Mouse (Mus musculus) activated CD4-positive, CD25-positive, alpha-beta regulatory T cell, adult 4 months (primary cell): Measurements from ENCODE around the gene Inpp4a. TPM values are rescaled to one million over a fixed set of nuclear protein-coding genes. Genes with fewer than 3 reads are reported as not detected.

ENCODE experiments used
- ATAC-seq: one replicate; pipeline ENCODE4 v1.8.0; 2017
- polyA plus RNA-seq, 2 experiments: library from polyadenylated mRNA; unstranded; fragments of 100-300 nt; shearing (Covaris generic); gene quantifications; one replicate each; pipeline ENCODE4 v1.2.1; 2017

Gene Inpp4a
- polyA plus RNA-seq, 2 experiments from 2014 or later: 58.0 to 60.7 TPM

DNA sequence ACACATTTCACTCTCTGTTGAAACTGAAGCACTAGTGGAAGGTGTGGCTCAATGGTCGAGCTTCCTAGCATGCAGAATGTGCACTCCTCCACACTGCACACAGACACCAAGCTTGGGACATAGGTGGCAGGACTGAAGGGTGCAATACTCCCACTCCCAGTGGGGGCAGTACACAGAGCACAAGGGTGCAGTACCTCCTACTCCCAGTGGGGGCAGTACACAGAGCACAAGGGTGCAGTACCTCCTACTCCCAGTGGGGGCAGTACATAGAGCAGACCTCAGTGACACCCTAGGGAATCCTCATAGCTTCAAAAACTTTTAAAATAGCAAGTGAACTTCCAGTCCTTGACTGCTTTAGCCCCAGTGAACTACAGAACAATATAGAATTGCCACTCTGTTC, 119.8 kb downstream of the Inpp4a start:
- peak; percentile 97 for ATAC-seq

DNA sequence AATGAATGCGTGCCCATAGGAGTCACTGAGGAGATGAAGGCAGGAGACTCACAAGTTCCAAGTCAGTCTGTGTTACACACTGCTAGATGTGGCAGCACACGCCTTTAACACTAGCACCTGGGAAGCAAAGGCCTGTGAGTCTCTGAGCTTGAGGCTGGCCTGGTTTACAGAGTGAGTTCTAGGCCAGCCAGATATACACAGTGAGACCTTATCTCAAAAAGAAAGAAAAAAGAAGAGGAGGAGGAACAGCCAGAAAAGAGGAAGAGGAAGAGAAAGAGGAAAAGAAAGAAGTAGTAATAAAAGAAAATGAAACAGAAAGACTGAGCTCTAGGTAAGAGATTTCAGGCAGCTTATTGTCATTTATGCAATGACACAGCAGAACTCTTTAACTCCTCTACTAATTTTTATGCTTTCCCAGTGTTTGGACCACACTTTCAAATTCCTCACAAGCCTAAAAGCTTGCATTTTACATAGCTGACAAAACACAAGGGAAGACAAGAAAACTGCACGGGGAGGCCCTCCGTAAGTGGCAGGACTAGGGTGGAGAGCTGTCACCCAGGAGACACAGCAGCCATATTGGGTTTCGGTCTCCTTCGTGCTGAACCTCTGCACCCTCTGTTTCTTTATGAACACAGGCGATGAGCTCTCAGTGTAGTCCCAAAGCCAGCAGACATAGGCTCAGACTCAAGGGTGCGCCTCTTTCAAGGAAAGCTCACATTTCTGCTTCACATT, 127.6 kb downstream of the Inpp4a start:
- no peak for ATAC-seq

DNA sequence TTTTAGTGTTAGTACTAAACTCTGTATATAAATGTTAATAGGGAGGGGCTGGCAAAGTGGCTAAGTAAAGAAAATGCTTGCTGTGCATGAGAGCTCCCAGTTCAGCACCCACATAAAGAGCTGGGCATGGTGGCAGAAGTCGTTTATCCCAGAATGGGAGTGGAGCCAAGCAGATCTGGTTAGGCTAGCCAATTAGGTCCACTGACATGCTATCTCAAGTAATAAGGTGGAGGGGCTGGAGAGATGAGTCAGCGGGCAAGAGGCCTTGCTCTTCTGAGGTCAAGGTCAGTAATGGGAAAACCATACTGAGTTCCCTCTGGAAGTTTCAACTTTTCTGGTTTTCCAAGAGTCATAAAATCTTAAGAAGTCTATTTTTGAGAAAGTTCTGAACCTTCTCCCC, 129.2 kb downstream of the Inpp4a start:
- no peak for ATAC-seq

DNA sequence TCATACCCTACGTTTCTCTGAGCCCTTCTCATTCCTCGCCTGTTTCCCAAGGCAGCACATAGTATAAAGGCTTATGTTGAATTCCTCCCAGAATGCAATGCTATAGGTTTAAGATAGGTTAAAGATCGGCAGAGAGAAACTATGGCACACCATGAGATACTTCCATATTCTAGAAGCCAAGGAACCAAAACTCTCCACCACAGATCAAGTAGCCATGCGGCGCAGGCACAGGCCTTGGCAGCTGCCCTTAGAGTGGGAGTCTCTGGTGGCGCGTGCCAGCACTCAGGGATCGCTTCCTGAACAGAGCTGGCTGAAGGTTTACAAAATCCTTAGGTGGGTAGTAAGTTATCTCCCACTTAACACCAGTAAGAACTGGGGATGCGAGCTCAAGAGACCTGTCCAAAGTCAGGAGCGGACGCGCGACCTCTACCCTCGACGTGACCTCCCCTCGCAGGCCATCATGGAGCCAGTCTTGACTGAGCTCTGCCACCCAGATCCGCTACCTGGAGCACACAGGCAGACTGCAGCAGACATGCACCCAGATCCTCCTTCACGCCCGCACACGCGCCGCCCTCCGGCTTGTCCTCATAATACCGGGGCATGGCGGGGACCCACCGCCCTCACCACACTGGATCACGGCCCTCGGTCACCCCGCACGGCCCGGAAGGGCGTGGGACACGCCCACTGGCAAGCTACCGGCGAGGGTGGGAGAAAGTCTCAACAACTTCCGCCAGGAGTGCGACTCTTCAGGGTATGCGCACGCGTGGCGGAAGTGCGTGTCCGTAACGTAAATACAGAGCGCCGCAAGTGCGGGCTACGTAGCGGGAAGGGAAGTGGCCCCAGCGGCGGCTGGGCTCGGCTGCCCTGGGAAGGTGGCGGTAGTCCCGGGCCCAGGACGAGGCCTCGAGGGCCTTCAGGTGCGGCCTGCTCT, 130.0 kb downstream of the Inpp4a start, which contains the start of the genes Coa5 and Unc50:
TSS of gene Coa5 (minus strand) at position 738 of the 931 bp plus-strand sequence.
TSS of gene Unc50 (plus strand) at position 774 of the 931 bp plus-strand sequence.
- peak; percentile 91 for ATAC-seq

DNA sequence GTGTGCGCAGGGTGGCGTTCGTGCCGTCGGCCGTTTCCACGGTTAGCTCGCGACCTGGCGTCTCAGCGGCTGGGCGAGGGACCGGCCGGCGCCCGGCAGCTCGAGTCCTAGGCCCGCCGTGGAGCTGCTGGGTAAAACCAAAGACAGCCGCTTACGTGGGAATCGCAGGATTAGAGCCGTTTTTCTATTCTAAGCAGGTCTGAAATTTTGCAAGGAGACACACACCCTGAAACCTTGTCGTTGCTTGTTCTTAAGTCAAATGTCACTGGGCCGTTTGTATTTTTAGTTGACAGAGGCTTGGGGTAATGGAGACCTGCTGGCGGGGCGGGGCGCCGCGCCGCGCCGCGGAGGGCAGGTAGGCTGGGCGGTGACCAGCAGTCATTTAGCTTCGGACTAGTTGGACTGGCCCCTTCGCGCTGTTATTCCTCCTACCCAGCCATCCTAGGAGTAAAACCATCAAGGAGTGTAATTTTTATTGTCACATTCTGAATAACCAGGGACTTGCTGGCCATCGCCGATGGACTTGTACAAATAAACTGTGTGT, 130.7 kb downstream of the Inpp4a start:
- ATAC-seq: peak; percentile 10

DNA sequence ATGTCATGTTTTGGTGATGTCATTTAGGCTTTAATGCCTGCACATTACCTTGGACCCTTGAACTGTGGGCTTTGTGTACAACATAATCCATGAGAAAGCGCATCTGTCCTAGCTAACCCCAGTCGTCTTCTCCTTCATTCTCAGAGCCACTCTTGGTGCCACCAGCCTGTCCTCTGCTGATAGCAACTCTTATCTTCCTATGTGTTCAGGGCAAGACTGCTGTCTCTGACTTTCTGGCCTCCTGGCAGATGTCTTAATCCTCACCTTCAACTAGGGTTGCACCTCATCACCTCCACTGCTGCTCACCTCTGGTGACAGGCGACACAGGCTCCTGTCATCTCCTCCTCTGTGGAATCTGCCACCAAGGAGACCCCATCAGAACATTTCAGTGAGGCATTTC, 136.8 kb downstream of the Inpp4a start:
- ATAC-seq: no peak

DNA sequence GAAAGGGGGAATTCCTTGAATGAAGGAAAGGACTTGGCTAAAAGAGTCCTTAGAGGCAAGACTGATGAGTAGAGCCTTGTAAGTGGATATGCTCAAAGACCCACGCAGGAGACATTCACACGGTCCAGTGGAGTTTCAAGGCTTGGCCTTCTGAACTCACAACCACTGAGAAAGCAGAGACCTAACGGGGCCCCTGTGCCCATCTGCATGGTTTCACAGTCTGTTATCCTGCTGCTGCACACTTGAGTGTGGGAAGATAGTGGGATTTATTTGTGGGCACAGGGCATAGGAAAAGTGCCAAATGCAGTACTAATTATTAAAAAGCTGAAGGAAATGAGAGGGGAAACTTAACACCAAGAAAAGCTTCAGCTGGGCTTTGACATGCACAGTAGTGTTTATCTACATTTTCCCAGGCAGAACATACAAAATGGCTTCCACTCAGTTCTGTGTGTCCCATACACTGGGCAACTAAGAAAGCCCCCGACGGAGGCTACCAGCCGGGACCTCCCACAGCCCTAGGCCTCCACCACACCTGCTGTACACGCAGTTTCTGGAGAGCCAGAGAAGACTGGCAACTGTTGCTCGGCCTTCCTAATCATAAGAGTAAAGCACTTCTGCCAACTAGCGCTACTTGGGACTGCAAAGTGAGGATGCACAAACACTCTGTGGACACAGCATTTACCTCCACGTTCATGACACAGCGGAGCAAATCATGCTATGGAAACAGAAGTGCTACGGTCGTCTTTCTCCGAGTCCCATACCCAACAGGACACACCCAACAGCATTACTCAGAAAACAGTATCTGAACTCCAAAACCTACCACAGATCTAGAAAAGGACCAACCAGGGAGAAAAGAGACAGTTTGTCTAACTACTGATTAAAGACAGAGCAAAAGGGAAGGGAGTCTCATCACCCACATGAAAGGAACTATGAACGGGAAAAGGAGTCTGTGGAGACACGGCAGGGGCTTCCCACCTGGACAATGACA, 143.5 kb downstream of the Inpp4a start:
- ATAC-seq: no peak

DNA sequence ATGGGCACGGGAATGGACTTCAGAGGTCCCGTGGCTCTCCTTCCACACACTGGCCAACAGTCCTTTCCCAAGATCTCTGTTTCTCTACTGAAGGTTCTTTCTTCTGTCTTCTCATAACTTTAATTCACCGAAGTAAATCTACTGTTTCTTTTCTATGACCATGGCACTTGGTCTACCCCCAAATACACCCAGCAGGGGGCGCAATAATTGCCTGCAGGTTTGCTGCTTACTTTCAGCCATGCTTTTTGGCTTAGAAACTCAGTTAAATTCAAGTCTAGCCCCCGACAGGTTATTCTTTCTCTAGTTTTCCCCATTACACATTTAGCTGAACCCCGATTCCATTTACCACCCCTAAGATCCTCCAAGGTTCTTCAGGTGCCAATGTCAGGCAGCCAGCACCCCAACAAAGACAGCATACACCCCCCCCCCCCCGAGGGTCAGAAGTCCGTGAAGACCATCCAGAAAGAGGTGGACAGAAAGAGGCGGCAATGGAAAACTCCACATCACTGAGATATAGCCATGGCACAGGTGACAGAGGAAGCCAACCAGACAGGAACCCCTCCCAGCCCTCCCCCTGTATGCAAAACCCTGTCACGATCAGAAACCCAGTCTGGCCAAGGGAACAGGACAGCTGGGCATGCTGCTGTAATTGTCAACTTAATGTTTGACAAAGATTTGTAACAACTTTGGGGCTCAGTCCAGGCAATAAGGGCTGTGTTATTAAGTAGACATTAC, 148.9 kb downstream of the Inpp4a start:
- no peak for ATAC-seq

DNA sequence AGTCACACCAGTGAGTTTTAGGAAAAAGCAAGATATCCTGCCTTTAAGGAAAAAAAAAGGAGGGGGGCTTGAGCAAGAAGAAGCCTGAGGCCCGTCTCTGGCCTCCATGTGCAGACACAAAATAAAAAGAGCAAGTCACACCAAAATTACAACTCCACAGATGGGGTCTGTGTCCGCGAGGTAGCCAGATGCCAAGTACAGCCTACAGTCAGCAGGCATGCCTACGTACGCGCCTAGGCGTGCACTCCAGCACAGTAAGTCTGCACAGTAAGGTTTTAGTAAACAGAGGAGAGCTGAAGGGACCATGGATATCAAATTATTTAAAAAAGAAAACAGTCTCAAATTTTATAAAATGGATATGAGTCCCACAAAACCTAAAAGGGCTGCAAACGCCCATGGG, 151.6 kb downstream of the Inpp4a start:
- ATAC-seq: no peak

DNA sequence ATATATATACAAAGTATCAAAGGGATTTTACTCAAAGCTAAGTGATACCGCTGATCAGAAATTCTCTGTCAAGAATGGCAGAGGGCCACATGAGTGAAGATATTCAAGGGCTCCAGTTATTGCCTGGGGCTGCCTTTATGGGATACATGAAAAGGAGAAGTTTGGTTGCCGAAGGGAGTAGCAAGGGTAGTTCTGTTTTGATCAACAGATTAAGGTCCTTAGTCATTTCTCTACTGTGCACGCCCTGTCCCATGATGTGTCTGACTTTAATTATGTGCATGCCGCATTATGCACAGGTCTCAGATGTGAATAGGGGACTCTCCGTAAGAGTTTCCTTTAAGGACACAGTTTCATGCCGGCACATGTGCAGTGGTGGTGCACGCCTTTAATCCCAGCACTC, 157.9 kb downstream of the Inpp4a start:
- no peak for ATAC-seq

Other genes with a start within 250 kb of the Inpp4a start
- gene Cnga3, start 85.4 kb upstream of the Inpp4a start, polyA plus RNA-seq: not detected
- gene Coa5, start 130.2 kb downstream of the Inpp4a start, polyA plus RNA-seq: 10 to 100 TPM; 64.8 to 68.5 TPM
- gene Unc50, start 130.3 kb downstream of the Inpp4a start, polyA plus RNA-seq: 10 to 100 TPM; 50.7 to 63.2 TPM
- 10 to 100 TPM in 1 of 2 experiments, 1 to 10 TPM in 1; 7.8 to 10.5 TPM for gene Mgat4a, start 241.2 kb downstream of the Inpp4a start, polyA plus RNA-seq